Mouse (Mus musculus) heart, postnatal 14 days (tissue): Measurements from ENCODE around the gene Sf3a3. TPM values are rescaled to one million over a fixed set of nuclear protein-coding genes. Genes with fewer than 3 reads are reported as not detected.
"Not testable (repeated sequence)": the region's sequence is repeated elsewhere in the genome, so short reads cannot be mapped to it uniquely, and the experiment has no call there.

Experiments used
- DNase-seq, 2 experiments: peaks; one replicate each; pipeline ENCODE4 v3.0.0; 2021 to 2022
- intact Hi-C: fragments of 180-260 bp; cut with DNase I; formaldehyde crosslinking; loops from one replicate; pipeline ENCODE4 v1.15.1; 2025
- total RNA-seq, 2 experiments: library from RNA; stranded (reverse); gene quantifications; 2 replicates each; pipeline ENCODE4 v1.2.3; 2021

Sf3a3 gene
- total RNA-seq, 2 experiments from 2014 or later: 19.2 to 21.5 TPM

DNA sequence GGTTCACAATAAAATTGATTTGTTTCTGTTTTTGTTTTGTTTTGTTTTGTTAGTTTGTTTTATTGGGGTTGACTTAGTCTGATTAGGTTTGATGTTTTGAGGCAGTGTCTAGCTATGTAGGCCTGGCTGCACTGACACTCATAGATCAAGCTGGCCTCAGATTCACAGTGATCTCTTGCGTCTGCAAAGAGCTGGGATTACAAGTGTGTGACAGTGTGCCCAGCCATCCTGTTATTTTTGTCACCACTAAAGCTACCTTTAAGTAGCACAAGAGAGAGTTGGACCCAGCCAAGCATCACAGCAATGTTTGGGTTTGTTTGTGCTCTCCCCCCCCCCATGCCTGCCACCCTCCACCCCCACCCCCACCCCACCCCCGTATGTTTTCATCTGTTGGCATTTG lies 20.0 kb upstream of the Sf3a3 start:
- intact Hi-C loops: loop anchor here (10.0 kb wide), 1 partner anchor 980 kb away; the partner anchor contains the start of gene Ndufs5
- DNase-seq: no peak

GRCm38 (mm10) chr4:124695786-124696516 lies 18.6 kb upstream of the Sf3a3 start:
- DNase-seq: no peak
- intact Hi-C loops: loop anchor here (10.0 kb wide), 1 partner anchor 981 kb away; the partner anchor contains the start of gene Ndufs5

DNA sequence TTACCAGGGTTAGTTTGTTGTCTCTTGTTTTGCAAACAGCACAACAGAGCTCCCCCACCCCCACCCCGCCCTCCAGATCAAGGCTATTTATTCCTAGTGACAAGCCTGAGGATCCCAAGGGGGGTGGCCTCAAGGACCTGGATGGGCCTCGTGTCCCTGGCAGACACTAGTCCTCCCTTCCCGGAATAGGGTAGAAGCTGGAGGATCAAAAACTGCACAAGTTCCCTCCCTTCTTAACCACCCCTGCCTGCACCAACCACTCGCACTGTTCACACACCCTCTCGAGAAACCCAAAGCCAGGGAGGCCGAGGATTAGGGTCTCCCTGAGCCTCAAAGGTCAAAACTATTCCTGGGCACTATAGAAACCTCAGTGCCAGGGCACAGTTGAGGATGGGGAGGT lies 14.8 kb upstream of the Sf3a3 start:
- no peak for DNase-seq
- intact Hi-C loops: loop anchor here (10.0 kb wide), 1 partner anchor 985 kb away; the partner anchor contains the start of gene Ndufs5

DNA sequence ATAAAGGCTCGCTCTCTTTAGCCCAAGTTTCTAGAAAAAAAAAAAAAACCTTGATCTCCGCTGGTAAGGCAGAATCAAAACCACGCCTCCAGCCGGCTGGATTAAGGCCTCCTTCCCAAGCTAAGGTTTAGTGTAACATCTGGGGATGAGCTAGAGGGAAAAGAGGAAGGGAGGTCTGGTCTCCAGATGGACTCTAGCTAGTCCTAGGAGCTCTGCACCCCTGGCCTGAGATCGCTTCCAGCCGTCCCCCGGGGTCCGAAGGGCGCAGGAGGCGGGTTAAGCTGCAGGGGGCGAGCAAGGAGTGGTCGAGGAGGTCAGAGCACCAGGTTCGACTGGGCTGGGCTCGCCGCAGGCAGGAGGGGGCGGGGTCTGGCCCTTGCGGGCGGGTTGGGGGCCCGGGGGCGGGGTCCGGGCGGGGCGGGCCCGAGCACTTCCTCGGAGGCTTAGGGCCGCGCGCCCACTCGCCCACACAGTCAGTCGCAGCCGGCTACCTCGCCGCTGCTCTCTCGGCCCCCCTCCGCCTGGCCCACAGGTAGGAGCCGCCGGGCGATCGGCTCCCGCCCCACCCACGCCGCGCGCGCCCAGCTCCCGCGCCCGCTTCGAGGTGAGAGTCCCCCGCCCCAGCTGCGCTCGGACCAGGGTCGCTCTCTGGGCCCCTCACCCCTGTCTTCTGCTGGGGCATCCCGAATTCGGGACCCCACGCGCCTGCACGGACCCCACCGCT lies 14.2 kb upstream of the Sf3a3 start, which contains the start of gene Fhl3:
Gene Fhl3 (plus strand): TSS at position 454 of the 724 bp plus-strand sequence.
- intact Hi-C loops: no loop called here
- DNase-seq: peak; percentile 69 to 77

DNA sequence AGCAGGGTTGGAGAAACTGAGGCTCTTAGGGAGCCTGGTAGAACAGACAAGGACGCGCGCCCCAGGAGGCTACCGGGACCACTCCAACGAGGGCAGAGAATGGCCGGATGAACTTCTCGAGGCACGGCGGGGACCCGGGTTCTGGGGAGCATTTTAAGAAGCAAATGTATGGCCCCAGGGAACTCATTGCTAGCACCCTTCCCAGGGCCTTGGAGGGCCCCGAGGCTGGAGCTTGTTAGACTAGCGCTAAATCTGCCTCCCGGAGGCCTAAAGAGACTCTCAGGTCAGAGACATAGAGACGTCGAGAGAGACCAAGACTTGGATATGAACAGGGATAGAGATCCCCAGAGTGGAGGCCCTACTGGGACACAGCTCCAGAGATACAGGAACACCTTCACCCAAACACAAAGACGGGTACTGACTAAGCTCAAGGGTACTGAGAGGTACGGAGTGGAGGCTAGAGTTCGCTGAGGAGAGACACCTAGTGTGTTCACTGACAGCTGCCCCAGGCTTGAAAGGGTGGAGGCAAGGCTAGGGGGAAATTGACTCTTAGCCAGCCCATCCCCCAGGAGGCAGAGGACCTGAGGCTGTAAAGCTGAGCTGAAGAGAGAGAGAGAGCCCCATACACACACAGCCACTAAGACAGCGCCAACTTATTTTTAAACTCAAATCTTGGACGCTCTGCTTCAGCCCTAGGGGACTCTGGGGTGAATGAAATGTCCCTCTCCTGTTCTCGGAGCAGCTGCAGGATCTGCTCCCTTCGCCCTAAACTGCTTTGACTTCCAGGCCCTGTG lies 13.3 kb upstream of the Sf3a3 start:
- intact Hi-C loops: no loop called here
- DNase-seq: peak; percentile 53 to 56

GRCm38 (mm10) chr4:124701916-124702315 lies 12.7 kb upstream of the Sf3a3 start:
- DNase-seq: peak; percentile 33 to 43
- intact Hi-C loops: no loop called here

GRCm38 (mm10) chr4:124703406-124703805 lies 11.2 kb upstream of the Sf3a3 start:
- intact Hi-C loops: no loop called here
- peak; percentile 30 to 45 for DNase-seq

DNA sequence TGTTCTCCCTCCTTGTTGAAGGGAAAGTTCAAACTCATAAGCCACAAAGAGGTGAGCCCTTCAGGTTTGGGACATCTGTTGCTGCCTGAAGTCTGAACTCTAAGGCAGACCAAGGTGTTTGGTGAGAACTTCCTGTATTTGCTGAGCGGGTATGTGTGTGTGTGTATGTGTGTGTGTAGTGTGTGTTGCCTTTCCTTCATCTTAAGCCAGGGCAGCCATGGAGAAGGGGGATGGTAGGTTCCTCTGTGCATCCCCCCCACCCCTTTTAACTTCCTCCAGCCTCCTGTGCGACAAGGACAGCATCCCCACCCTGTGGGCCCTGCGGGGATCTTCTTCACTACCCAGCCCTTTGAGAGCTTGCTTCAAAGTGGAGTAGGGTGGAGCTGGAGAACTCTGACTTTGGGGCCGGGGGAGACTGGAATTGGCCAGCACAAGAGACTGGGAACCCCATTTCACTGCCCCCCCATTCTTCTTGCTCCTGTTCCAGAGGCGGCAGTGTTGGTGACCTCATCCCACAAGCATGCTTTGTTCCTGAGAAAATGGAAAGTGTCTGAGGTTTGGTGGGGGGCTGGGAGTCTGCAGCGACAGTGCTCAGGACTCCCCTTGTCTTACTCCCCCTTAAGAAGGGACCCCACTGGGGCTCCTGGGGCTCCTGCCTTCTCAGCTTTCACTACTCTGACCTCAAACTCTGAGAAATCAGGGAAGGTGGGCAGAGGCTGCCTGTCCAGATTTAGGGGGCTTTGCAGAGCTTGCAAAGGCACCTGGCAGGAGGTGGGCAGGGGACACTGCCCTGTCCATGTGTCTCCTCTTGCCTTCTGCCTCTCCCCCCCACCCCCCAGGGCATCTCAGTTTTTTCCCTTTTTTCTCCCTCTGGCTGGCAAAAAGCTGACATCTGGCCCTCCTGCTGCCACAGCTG lies 10.4 kb upstream of the Sf3a3 start:
- DNase-seq: peak; percentile 12 to 20
- intact Hi-C loops: no loop called here

GRCm38 (mm10) chr4:124704797-124705474 lies 9.6 kb upstream of the Sf3a3 start:
- intact Hi-C loops: no loop called here
- DNase-seq: peak; percentile 49 to 55

DNA sequence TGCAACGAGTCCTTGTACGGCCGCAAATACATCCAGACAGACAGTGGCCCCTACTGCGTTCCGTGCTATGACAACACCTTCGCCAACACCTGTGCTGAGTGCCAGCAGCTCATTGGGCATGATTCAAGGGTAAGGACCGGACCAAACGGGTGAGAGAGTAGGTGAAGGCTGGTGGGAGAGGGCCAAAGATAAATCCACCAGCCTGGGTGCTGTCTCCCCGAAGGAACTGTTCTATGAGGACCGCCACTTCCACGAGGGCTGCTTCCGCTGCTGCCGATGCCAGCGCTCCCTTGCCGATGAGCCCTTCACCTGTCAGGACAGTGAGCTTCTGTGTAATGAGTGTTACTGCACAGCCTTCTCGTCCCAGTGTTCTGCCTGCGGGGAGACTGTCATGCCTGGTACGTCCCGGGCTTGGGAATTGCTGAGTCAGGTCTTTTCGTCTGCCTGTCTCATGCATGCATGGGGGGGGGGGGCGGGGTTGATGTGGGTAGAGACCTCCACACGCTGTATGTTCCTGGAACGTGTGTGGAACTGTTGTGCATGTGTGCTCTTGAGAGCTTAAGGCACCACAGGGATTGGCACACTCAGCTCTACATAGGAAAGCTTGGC lies 8.8 kb upstream of the Sf3a3 start:
- no peak for DNase-seq
- intact Hi-C loops: no loop called here

DNA sequence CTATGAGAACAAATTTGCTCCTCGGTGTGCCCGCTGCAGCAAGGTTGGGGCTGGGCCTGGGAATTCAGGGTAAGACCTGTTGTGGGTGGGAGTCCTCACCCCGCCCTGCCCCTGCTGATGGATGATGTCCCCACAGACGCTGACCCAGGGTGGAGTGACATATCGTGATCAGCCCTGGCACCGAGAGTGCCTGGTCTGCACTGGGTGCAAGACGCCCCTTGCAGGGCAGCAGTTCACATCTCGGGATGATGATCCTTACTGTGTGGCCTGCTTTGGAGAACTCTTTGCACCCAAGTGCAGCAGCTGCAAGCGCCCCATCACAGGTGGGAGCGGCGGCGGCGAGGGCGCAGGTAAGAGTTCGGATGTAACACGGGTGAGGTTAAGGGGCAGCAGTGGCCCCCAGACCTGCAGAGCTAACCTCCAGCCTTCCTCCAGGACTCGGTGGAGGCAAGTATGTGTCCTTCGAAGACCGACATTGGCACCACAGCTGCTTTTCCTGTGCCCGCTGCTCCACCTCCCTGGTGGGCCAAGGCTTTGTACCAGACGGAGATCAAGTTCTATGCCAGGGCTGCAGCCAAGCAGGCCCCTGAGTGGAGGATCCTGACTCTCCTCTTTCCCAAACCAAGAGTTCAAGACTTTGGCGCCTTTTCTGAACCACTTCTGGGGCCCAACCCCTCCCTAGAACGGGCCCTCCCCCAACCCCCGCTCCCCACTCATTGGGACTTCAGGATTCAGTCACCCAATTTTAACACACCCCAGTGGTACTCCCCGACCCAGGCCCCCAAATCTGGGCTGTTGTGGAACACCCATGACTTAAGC lies 7.0 kb upstream of the Sf3a3 start:
- DNase-seq: not testable (repeated sequence)

GRCm38 (mm10) chr4:124708200-124708517 lies 6.4 kb upstream of the Sf3a3 start:
- intact Hi-C loops, DNase-seq: not testable (repeated sequence)

More for the DNA sequence above, 7.0 kb upstream of the Sf3a3 start:
- intact Hi-C loops: not testable (repeated sequence)

GRCm38 (mm10) chr4:124708518-124709477 lies 5.8 kb upstream of the Sf3a3 start:
- intact Hi-C loops: no loop called here
- peak; percentile 91 to 93 for DNase-seq

DNA sequence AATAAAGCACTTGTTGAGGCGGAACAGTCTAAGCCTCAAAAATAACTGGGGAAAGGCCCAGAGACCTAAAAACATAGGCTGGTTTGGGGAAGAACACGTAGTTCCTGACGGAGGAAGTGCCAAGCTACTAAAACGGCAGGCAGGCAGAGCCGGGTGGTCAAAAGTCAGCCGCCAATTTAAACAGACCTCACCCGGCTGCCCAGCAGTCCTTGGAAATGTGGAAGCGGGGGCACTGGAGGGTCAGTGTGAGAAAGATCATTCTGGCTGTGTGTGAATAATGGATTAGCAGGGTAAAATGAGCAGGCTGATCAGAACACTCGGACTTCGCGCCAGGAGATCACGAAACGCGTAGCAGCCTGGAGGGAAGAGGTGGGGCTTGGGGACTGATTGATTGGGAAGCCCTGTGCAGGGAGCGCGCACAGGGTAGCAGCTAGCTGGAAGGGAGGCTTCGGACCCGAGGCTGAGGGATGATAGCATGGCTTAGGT lies 4.6 kb upstream of the Sf3a3 start:
- DNase-seq: peak; percentile 46 to 47
- intact Hi-C loops: loop anchor here (2.0 to 5.0 kb wide), 2 partner anchors 27 to 137 kb away; no protein-coding TSS in a partner anchor

DNA sequence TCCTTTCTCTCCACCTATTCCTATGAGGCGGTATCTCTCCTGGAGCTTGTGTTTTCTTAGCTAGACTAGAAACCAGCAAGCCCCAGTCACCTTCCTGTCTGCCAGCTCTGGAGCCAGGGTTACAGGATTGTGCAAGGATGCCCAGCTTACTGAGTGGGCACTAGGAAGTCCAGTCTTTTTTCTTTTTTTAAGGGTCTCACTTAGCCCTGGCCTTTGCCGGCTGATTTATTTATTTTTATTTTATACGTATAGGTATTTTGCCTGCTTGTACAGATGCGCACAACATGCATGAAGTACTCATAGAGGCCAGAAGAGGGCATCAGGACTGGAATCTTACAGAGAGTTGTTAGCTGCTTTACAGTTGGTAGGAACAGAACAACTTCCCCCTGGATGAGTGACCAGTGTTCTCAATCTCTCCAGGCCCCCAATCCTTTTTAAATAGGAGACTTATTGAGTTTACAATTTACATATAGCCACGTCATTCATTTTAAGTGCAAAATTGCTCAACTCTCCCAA lies 3.7 kb upstream of the Sf3a3 start:
- intact Hi-C loops: loop anchor here (2.0 to 5.0 kb wide), 2 partner anchors 28 to 136 kb away; no protein-coding TSS in a partner anchor
- peak in 1 of 2 experiments; percentile 64 for DNase-seq

DNA sequence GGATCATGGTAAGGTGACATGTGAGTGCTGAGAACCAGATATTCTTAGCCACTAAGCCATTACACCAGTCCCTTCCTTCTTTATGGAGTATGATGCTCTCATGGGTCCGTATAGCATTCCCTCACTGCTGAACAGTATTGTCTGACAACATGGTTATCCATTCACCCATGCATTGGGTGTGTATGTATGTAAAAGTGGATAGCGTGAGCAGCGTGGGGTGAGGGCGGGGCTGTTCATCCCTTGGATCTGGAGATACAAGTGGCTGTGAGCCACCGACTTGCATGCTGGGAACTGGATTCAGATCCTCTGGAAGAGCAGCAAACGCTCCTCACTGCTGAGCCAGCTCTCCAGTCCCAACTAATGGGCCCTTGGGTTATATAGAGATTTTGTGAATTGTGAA lies 2.0 kb upstream of the Sf3a3 start:
- DNase-seq: no peak
- intact Hi-C loops: loop anchor here (5.0 kb wide), 1 partner anchor 135 kb away; no protein-coding TSS in a partner anchor
